Mouse (Mus musculus): ENCODE measurements around the gene Ap1m2. TPM values are rescaled to one million over a fixed set of nuclear protein-coding genes. Genes with fewer than 3 reads are reported as not detected.

Gene Ap1m2
- total and polyA plus RNA-seq, 3 experiments: 0.73 to 1.0 TPM; not detected in 1

DNA sequence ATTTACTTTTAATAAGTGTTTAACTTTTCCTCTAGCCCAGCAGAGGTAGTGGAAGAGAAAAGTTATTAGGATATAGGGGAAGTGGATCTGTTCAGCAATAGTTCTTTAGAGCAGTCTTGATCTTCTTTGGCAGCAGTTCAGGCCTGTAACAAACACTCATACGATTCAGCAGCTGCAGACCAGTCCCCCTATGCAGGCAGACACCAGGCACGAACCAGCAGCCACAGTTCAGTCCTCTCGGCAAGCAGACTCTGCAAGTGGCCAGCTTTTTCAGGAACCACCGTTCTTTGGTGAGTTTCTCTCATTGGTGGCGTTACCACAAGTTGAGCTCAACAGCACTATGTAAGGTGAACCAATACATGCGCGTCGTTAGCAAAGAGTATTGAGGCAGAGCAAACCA is 24.4 kb upstream of the Ap1m2 start:
- Histone ChIP-seq H3K36me3 (ENCODE audit: control insufficient read depth in 1 of 2, insufficient read depth in 2 of 2, low read length in 2 of 2) (no peaks in the 10 kb centered on the region), H3K9ac (ENCODE audit: control insufficient read depth, low read depth, low read length, poor library complexity, severe bottlenecking) (no peak overlapping the region), H3K4me3 (ENCODE audit: control insufficient read depth in 1 of 2, insufficient read depth in 1 of 2, low read depth in 2 of 2, low read length in 2 of 2) (no peak overlapping the region), H3K27me3 (ENCODE audit: control insufficient read depth in 1 of 2, insufficient read depth in 2 of 2, low read length in 2 of 2) (no peaks in the 10 kb centered on the region), H3K79me2 (ENCODE audit: control insufficient read depth, insufficient read depth, low read length, poor library complexity) (no peaks in the 10 kb centered on the region), H3K4me1 (ENCODE audit: control insufficient read depth in 1 of 2, insufficient read depth in 2 of 2, low read length in 2 of 2) (no peaks in the 10 kb centered on the region), H3K9me3 (replicated peaks; ENCODE audit: insufficient read depth, low read length) (no peaks in the 10 kb centered on the region), H3K27ac (ENCODE audit: control insufficient read depth, low read depth, low read length) (no peak overlapping the region)
- TF ChIP-seq NELFE (IDR thresholded peaks at IDR 0.05; ENCODE audit: low read depth, low read length): no peak
- TF ChIP-seq USF1 (IDR thresholded peaks at IDR 0.05; ENCODE audit: low read depth, low read length): no peak
- no peak for TF ChIP-seq MEF2A (IDR thresholded peaks at IDR 0.05; ENCODE audit: extremely low read depth, insufficient replicate concordance, low read depth, low read length, poor library complexity, severe bottlenecking)
- TF ChIP-seq USF2 (IDR thresholded peaks at IDR 0.05; ENCODE audit: borderline replicate concordance in 1 of 2, insufficient read depth in 1 of 2, low read depth in 1 of 2, low read length in 2 of 2): no peak
- TF ChIP-seq MXI1 (IDR thresholded peaks at IDR 0.05; ENCODE audit: low read depth, low read length): no peak
- TF ChIP-seq RAD21 (IDR thresholded peaks at IDR 0.05; ENCODE audit: low read depth, low read length): no peak
- no peak for TF ChIP-seq ZNF384 (IDR thresholded peaks at IDR 0.05; ENCODE audit: low read depth, low read length)
- TF ChIP-seq UBTF (IDR thresholded peaks at IDR 0.05; ENCODE audit: borderline replicate concordance, insufficient read depth, low read depth, low read length): no peak
- TF ChIP-seq POLR2A (IDR thresholded peaks at IDR 0.05; ENCODE audit: control insufficient read depth in 1 of 2, insufficient read depth in 1 of 2, low read depth in 1 of 2, low read length in 2 of 2, poor library complexity in 1 of 2): no peak
- TF ChIP-seq ETS1 (IDR thresholded peaks at IDR 0.05; ENCODE audit: low read depth, low read length): no peak
- no peak for TF ChIP-seq MYC (IDR thresholded peaks at IDR 0.05; ENCODE audit: low read depth, low read length)
- no peak for TF ChIP-seq TAL1 (IDR thresholded peaks at IDR 0.05; ENCODE audit: low read length)
- no peak for TF ChIP-seq SIN3A (IDR thresholded peaks at IDR 0.05; ENCODE audit: low read length)
- no peak for TF ChIP-seq MYB (IDR thresholded peaks at IDR 0.05; ENCODE audit: low read depth, low read length)
- no peak for TF ChIP-seq HCFC1 (IDR thresholded peaks at IDR 0.05; ENCODE audit: low read depth, low read length)
- no peak for TF ChIP-seq CHD1 (IDR thresholded peaks at IDR 0.05; ENCODE audit: low read depth, low read length)
- TF ChIP-seq POLR2AphosphoS2 (IDR thresholded peaks at IDR 0.05; ENCODE audit: low read length): no peak
- DNase-seq (ENCODE audit: low read depth, low spot score): no peak

DNA sequence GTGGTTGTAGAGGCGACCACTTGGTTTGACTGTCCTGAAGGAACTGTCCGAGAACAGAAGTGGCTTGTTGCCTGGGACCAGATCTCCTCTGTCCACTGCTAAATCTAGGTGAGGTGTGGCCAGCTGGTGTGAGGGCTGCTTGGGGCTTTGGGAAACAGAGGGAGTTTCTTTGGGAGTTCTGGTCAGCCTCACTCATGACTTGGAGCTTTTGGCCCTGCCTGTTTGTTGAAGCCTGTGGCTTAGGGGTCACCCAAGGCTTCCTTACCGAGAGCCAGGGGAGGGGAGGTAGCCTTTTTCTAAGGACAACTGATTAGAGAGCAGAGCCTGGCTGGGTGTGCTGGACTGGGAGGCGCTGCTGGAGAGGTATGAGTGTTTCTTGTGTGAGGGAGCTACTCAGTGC is 23.3 kb upstream of the Ap1m2 start:
- no peak overlapping the region for H3K9ac ChIP-seq (ENCODE audit: control insufficient read depth, low read depth, low read length, poor library complexity, severe bottlenecking)
- H3K9me3 ChIP-seq (replicated peaks; ENCODE audit: insufficient read depth, low read length): no peaks in the 10 kb centered on the region
- TF ChIP-seq MYB (IDR thresholded peaks at IDR 0.05; ENCODE audit: low read depth, low read length): no peak
- no peak for TF ChIP-seq MAX (IDR thresholded peaks at IDR 0.05; ENCODE audit: low read length)
- no peak for TF ChIP-seq MYC (IDR thresholded peaks at IDR 0.05; ENCODE audit: low read depth, low read length)
- peaks cover 2% of the 10 kb centered on the region; the same call in 1 of the 2 replicates for H3K79me2 ChIP-seq (ENCODE audit: control insufficient read depth, insufficient read depth, low read length, poor library complexity)
- H3K27me3 ChIP-seq (ENCODE audit: control insufficient read depth in 1 of 2, insufficient read depth in 2 of 2, low read length in 2 of 2): no peaks in the 10 kb centered on the region
- no peak overlapping the region for H3K27ac ChIP-seq (ENCODE audit: control insufficient read depth, low read depth, low read length)
- no peak overlapping the region for H3K4me3 ChIP-seq (ENCODE audit: control insufficient read depth in 1 of 2, insufficient read depth in 1 of 2, low read depth in 2 of 2, low read length in 2 of 2)
- no peaks in the 10 kb centered on the region for H3K36me3 ChIP-seq (ENCODE audit: control insufficient read depth in 1 of 2, insufficient read depth in 2 of 2, low read length in 2 of 2)
- DNase-seq (ENCODE audit: low read depth, low spot score): no peak
- H3K4me1 ChIP-seq (ENCODE audit: control insufficient read depth in 1 of 2, insufficient read depth in 2 of 2, low read length in 2 of 2): no peaks in the 10 kb centered on the region
